Mouse (Mus musculus) midbrain, embryonic 13.5 days (tissue): ENCODE measurements around the gene Pcare. TPM values are rescaled to one million over a fixed set of nuclear protein-coding genes. Genes with fewer than 3 reads are reported as not detected.

Experiments
- ATAC-seq: fragments of 200-750 bp; cut with Nextera tagmentation; 2 replicates; pipeline ENCODE4 v1.8.0; 2017; ENCODE audit warnings: mild to moderate bottlenecking, moderate TSS enrichment, moderate library complexity
- H3K27ac ChIP-seq: fragments of 300-500 bp; sonication (generic); 2 replicates; pipeline ENCODE4 v1.5.1; 2015; ENCODE audit warnings: inconsistent platforms, mild to moderate bottlenecking, moderate library complexity
- H3K27me3 ChIP-seq: fragments of 300-500 bp; sonication (generic); 2 replicates; pipeline ENCODE4 v1.6.1; 2015; ENCODE audit warnings: mild to moderate bottlenecking, inconsistent platforms
- H3K36me3 ChIP-seq: fragments of 300-500 bp; sonication (generic); 2 replicates; pipeline ENCODE4 v1.6.1; 2015; ENCODE audit warnings: mild to moderate bottlenecking, inconsistent platforms
- H3K4me1 ChIP-seq: fragments of 300-500 bp; sonication (generic); replicated peaks from 2 replicates; pipeline ENCODE4 v1.6.1; 2015; ENCODE audit warnings: inconsistent platforms
- H3K4me2 ChIP-seq: fragments of 300-500 bp; sonication (generic); replicated peaks from 2 replicates; pipeline ENCODE4 v1.6.1; 2015; ENCODE audit warnings: moderate library complexity, mild to moderate bottlenecking, inconsistent platforms
- H3K4me3 ChIP-seq: fragments of 300-500 bp; sonication (generic); replicated peaks from 2 replicates; pipeline ENCODE4 v1.5.1; 2015; ENCODE audit warnings: mild to moderate bottlenecking, inconsistent platforms
- H3K9ac ChIP-seq: fragments of 300-500 bp; sonication (generic); replicated peaks from 2 replicates; pipeline ENCODE4 v1.6.1; 2015; ENCODE audit warnings: mild to moderate bottlenecking, inconsistent platforms
- H3K9me3 ChIP-seq: fragments of 300-500 bp; sonication (generic); 2 replicates; pipeline ENCODE4 v1.6.1; 2016; ENCODE audit warnings: mild to moderate bottlenecking, inconsistent platforms
- WGBS: fragments of 180-500 bp; shearing (Covaris S2); methylation state at CpG from one replicate; pipeline ENCODE4 v1.1.7; 2015; 5-methylcytosine and 5-hydroxymethylcytosine counted together
- polyA plus RNA-seq: library from polyadenylated mRNA; unstranded; fragments of >200 nt; fragmentation: Nextera tagmentation; extraction: Ambion mirVana; gene quantifications from 2 replicates; pipeline ENCODE4 v1.2.1, GENCODE M21; 2015

Pcare gene
- polyA plus RNA-seq, 1 experiment from 2014 or later: not detected

DNA sequence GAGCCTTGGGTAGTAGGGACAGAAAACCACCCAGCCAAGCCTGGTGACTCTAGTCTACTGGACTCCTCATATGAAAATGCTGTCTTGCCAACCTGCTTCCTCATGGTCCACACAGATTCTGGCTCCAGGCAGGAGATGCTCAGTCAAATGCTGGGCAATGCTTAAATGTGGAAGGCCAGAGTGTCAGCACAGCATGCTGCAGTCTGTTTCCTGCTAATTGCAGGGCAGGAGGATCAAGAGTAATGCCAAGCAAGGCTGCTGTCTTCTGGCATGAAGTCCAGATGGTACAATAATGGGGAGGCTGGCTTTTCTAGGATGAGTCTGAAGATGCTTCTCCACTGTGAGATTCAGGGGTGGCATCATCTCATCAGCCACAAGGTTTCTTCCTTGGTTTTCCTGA is 32.3 kb downstream of the Pcare start:
- Histone ChIP-seq H3K27me3 (no peaks in the 10 kb centered on the region), H3K9ac (no peak overlapping the region), H3K4me3 (no peak overlapping the region), H3K9me3 (no peaks in the 10 kb centered on the region), H3K4me1 (no peaks in the 10 kb centered on the region), H3K27ac (no peak overlapping the region), H3K4me2 (no peak overlapping the region), H3K36me3 (no peaks in the 10 kb centered on the region)
- ATAC-seq: no peak

DNA sequence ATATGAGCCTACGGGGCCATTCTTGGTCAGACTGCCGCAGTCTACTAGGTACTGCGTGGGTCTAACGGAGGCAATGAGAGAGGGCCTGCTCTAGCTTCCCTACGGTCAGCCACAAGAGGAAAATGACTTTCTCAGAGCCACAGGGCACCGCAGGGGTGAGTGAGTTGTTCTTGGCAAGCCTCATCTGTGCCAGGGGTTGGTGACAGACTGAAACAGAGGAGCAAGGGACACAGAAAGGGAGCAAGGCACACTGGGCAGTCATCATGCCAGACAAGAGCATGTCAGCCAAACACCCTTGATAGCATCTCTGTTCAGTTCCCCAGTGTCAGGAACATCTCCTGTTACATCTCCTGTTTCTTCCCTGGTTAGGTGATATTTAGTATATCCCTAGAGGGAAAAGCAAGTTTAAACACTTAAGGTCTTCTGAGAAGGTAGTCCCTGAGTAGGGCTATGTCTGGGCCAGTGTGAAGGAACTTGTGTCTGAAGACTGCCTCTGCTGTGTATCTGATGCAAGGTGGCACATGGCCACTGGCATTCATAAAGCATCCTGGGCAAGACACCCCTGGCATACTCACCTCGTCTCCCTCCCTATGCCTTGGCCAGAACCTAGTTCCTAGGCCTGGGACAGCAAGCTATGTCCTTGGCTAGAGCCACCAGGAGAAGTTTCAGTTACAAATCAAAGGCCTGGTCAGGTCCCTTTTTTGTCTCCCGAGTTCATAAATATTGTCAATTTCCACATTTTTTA is 34.6 kb downstream of the Pcare start:
- Histone ChIP-seq H3K36me3 (no peaks in the 10 kb centered on the region), H3K9me3 (no peaks in the 10 kb centered on the region), H3K27me3 (no peaks in the 10 kb centered on the region), H3K27ac (no peak overlapping the region), H3K4me1 (no peaks in the 10 kb centered on the region), H3K4me2 (no peak overlapping the region), H3K9ac (no peak overlapping the region), H3K4me3 (no peak overlapping the region)
- no peak for ATAC-seq
- WGBS: 90% methylated on average over 8 of the region's 8 CpGs

GRCm38 (mm10) chr17:71715034-71715433 is 37.7 kb downstream of the Pcare start:
- no peaks in the 10 kb centered on the region for H3K4me1 ChIP-seq
- H3K9me3 ChIP-seq: no peaks in the 10 kb centered on the region
- H3K9ac ChIP-seq: no peak overlapping the region
- no peak overlapping the region for H3K4me2 ChIP-seq
- no peak overlapping the region for H3K27ac ChIP-seq
- 77% methylated on average over 3 of the region's 3 CpGs for WGBS
- no peaks in the 10 kb centered on the region for H3K36me3 ChIP-seq
- ATAC-seq: no peak
- H3K4me3 ChIP-seq: no peak overlapping the region
- no peaks in the 10 kb centered on the region for H3K27me3 ChIP-seq

- Histone ChIP-seq H3K9ac (no peak overlapping the region), H3K4me2 (no peak overlapping the region), H3K36me3 (no peaks in the 10 kb centered on the region), H3K4me1 (peaks cover 7% of the 10 kb centered on the region), H3K4me3 (no peak overlapping the region), H3K27ac (no peak overlapping the region), H3K9me3 (no peaks in the 10 kb centered on the region), H3K27me3 (no peaks in the 10 kb centered on the region)
- WGBS: 90% methylated on average over 6 of the region's 6 CpGs
- ATAC-seq: no peak
Observed at GRCm38 (mm10) chr17:71712279-71712678, 40.4 kb downstream of the Pcare start.

- no peaks in the 10 kb centered on the region for H3K27me3 ChIP-seq
- ATAC-seq: no peak
- 0 out of 2 replicates have a peak, but pooled peaks cover 5% of the 10 kb centered on the region for H3K9me3 ChIP-seq
- WGBS: 43% methylated on average over 4 of the region's 4 CpGs
- no peak overlapping the region for H3K4me3 ChIP-seq
- no peaks in the 10 kb centered on the region for H3K36me3 ChIP-seq
- H3K27ac ChIP-seq: no peak overlapping the region
- H3K4me2 ChIP-seq: no peak overlapping the region
- peaks cover 7% of the 10 kb centered on the region for H3K4me1 ChIP-seq
- H3K9ac ChIP-seq: no peak overlapping the region
Observed at GRCm38 (mm10) chr17:71707715-71708114, 45.0 kb downstream of the Pcare start.

GRCm38 (mm10) chr17:71705550-71706480 is 46.9 kb downstream of the Pcare start:
- no peak overlapping the region for H3K4me3 ChIP-seq
- 0 out of 2 replicates have a peak, but pooled peaks cover 5% of the 10 kb centered on the region for H3K9me3 ChIP-seq
- no peak overlapping the region for H3K27ac ChIP-seq
- no peak overlapping the region for H3K4me2 ChIP-seq
- H3K36me3 ChIP-seq: no peaks in the 10 kb centered on the region
- WGBS: 88% methylated on average over 14 of the region's 14 CpGs
- H3K27me3 ChIP-seq: no peaks in the 10 kb centered on the region
- ATAC-seq: no peak
- peaks cover 7% of the 10 kb centered on the region for H3K4me1 ChIP-seq
- H3K9ac ChIP-seq: no peak overlapping the region

GRCm38 (mm10) chr17:71705113-71705512 is 47.6 kb downstream of the Pcare start:
- Histone ChIP-seq H3K4me3 (no peak overlapping the region), H3K27ac (no peak overlapping the region), H3K9ac (no peak overlapping the region), H3K4me2 (no peak overlapping the region), H3K9me3 (0 out of 2 replicates have a peak, but pooled peaks cover 5% of the 10 kb centered on the region), H3K36me3 (no peaks in the 10 kb centered on the region), H3K27me3 (no peaks in the 10 kb centered on the region), H3K4me1 (peaks cover 7% of the 10 kb centered on the region)
- no peak for ATAC-seq
- WGBS: 68% methylated on average over 1 of the region's 1 CpGs

DNA sequence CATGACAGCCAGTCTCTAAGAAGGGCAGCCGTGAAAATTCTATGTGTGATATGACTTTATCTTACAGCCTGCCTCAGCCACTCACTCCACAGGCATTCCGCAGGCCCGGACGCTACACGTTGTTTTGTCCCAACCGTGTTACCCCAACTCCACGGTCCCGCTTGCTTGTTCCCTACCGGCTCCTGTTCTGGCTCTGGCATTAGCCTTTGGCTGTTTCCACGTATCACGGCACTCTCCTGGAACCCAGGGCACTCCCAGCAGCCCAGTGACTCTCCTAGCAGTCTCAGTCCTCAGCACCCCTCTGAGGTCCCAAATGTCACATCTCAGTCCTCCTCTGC is 54.1 kb downstream of the Pcare start:
- ATAC-seq: no peak
- no peaks in the 10 kb centered on the region for H3K27me3 ChIP-seq
- H3K27ac ChIP-seq: no peak overlapping the region
- 90% methylated on average over 11 of the region's 11 CpGs for WGBS
- H3K9me3 ChIP-seq: no peaks in the 10 kb centered on the region
- H3K36me3 ChIP-seq: no peaks in the 10 kb centered on the region
- no peak overlapping the region for H3K9ac ChIP-seq
- H3K4me2 ChIP-seq: no peak overlapping the region
- no peak overlapping the region for H3K4me3 ChIP-seq
- H3K4me1 ChIP-seq: peaks cover 5% of the 10 kb centered on the region; the same call in 1 of the 2 replicates

GRCm38 (mm10) chr17:71697896-71698618 is 54.6 kb downstream of the Pcare start:
- H3K36me3 ChIP-seq: no peaks in the 10 kb centered on the region
- peaks cover 9% of the 10 kb centered on the region for H3K4me1 ChIP-seq
- H3K27me3 ChIP-seq: no peaks in the 10 kb centered on the region
- H3K9me3 ChIP-seq: no peaks in the 10 kb centered on the region
- H3K4me3 ChIP-seq: no peak overlapping the region
- no peak for ATAC-seq
- H3K4me2 ChIP-seq: no peak overlapping the region
- no peak overlapping the region for H3K9ac ChIP-seq
- H3K27ac ChIP-seq: no peak overlapping the region
- 81% methylated on average over 11 of the region's 11 CpGs for WGBS

- Histone ChIP-seq H3K27ac (no peak overlapping the region), H3K9me3 (no peaks in the 10 kb centered on the region), H3K36me3 (no peaks in the 10 kb centered on the region), H3K4me2 (no peak overlapping the region), H3K4me1 (peaks cover 18% of the 10 kb centered on the region), H3K27me3 (no peaks in the 10 kb centered on the region), H3K4me3 (no peak overlapping the region), H3K9ac (no peak overlapping the region)
- no peak for ATAC-seq
- WGBS: 91% methylated on average over 5 of the region's 5 CpGs
Observed at GRCm38 (mm10) chr17:71696396-71696795, 56.3 kb downstream of the Pcare start.

DNA sequence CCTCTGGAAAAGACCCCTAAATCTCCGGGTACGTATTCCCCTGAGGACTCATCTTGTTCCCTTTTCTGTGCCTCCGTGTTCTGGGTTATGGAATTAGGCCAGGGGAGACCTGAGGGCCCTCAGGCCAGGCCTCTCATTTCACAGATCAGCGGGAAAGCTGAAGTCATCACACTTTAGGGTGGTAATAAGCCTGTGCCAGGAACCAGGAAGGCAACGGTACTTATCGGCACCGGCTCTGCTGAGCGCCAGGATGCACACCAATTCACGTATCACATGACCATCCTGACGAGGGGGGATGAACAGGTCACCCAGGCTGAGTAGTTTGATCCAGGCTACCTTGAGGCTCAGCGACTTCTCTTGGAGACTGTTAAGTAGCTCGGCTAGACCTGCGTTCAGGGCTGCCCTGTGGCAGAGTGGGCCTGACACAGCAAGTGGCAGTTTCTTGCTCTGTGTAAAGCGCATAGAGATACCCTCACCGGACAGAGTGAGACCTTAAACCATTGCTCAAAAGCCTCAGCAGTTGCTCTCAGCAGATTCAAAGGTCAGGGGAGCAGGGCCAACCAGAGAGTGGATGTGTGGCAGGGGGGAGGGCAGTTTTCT is 56.9 kb downstream of the Pcare start:
- H3K36me3 ChIP-seq: no peaks in the 10 kb centered on the region
- H3K9ac ChIP-seq: no peak overlapping the region
- peaks cover 21% of the 10 kb centered on the region for H3K4me1 ChIP-seq
- no peak for ATAC-seq
- H3K27ac ChIP-seq: no peak overlapping the region
- H3K4me3 ChIP-seq: no peak overlapping the region
- H3K9me3 ChIP-seq: no peaks in the 10 kb centered on the region
- WGBS: 85% methylated on average over 15 of the region's 15 CpGs
- H3K27me3 ChIP-seq: no peaks in the 10 kb centered on the region
- no peak overlapping the region for H3K4me2 ChIP-seq
